In the genomic region with DNA sequence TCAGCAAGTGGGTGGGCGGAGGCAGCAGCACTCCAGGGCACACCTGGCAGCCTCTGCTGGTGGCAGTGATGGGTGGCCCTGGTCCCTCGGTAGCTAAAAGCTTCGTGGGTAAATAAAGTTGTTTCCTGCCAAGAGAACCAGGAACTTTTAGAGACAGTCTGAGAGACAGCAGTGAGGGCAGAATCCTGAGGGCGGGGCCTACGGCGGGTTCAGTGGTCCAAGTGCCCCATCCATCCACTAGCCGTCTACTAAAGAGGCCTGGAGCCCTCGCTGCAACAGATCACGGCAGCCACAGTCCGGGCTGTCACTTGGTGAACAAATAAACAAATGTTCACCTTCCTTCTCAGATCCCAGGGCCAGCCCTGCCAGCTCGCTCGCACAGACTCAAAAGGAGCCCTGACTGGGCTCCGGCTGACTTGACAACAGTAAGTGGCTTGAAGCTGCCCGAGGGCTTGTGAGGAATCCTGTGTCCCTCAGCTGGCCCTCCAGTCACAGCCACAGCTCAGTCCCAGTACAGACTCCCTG, we compare ENCODE assay signal across 8 mouse cellular contexts. TPM values are rescaled to one million over a fixed set of nuclear protein-coding genes. Genes with fewer than 3 reads are reported as not detected.
DNase-seq lines count a peak whose midpoint lies in the region; ATAC-seq lines count a peak whose summit lies in the region.

No protein-coding gene starts in this region.

- H3K4me3 ChIP-seq in intestine, embryonic 16.5 days (ENCODE audit: low read length) = no peak overlapping the region
- H3K4me3 ChIP-seq in midbrain, embryonic 12.5 days = peak overlapping the region; percentile 33

- peaks cover 77% of the 10 kb centered on the region for H3K4me1 ChIP-seq in intestine, embryonic 16.5 days (ENCODE audit: control insufficient read depth, insufficient read depth, low read length)
- H3K4me1 ChIP-seq in midbrain, embryonic 12.5 days = peaks cover 88% of the 10 kb centered on the region

- peaks cover 7% of the 10 kb centered on the region; the same call in 1 of the 2 replicates for H3K36me3 ChIP-seq in intestine, embryonic 16.5 days (ENCODE audit: control insufficient read depth, insufficient read depth, low read length)
- peaks cover 9% of the 10 kb centered on the region; the same call in 1 of the 2 replicates for H3K36me3 ChIP-seq in midbrain, embryonic 12.5 days

- 26% methylated on average over 14 of the region's 14 CpGs for WGBS in intestine, embryonic 16.5 days
- 6% methylated on average over 14 of the region's 14 CpGs for WGBS in midbrain, embryonic 12.5 days

- H3K27me3 ChIP-seq in intestine, embryonic 16.5 days (replicated peaks; ENCODE audit: control insufficient read depth, insufficient read depth, low read length) = no peaks in the 10 kb centered on the region
- H3K27me3 ChIP-seq in midbrain, embryonic 12.5 days = no peaks in the 10 kb centered on the region

- H3K27ac ChIP-seq in intestine, embryonic 16.5 days (ENCODE audit: low read length) = peak overlapping the region; percentile 84
- H3K27ac ChIP-seq in midbrain, embryonic 12.5 days (replicated peaks) = peak overlapping the region; percentile 99

- peak overlapping the region; percentile 34 for H3K4me2 ChIP-seq in intestine, embryonic 16.5 days (ENCODE audit: low read depth, low read length)
- peak overlapping the region; percentile 95 for H3K4me2 ChIP-seq in midbrain, embryonic 12.5 days (replicated peaks)

- no peak for ATAC-seq in CD4-positive, CD25-positive, alpha-beta regulatory T cell, adult 4 months
- no peak for ATAC-seq in intestine, embryonic 16.5 days
- peak; percentile 14 for ATAC-seq in midbrain, embryonic 12.5 days (ENCODE audit: low FRiP score, low read depth)

- DNase-seq in CD4-positive, CD25-positive, alpha-beta regulatory T cell, adult 2 months (ENCODE audit: low read depth, low spot score) = peak; percentile 67
- peak; percentile 38 for DNase-seq in right cerebral cortex, postnatal 4 days
- DNase-seq in right cerebral cortex, postnatal 25 days = no peak
- peak; percentile 73 for DNase-seq in thymus, postnatal 4 days
- DNase-seq in ovary, adult 18-20 months (ENCODE audit: low spot score) = no peak

- H3K9ac ChIP-seq in intestine, embryonic 16.5 days (ENCODE audit: low read depth, low read length) = peak overlapping the region; percentile 57
- H3K9ac ChIP-seq in midbrain, embryonic 12.5 days (replicated peaks) = peak overlapping the region; percentile 68

- H3K9me3 ChIP-seq in intestine, embryonic 16.5 days (ENCODE audit: control insufficient read depth, low read length) = no peaks in the 10 kb centered on the region
- H3K9me3 ChIP-seq in midbrain, embryonic 12.5 days = no peaks in the 10 kb centered on the region

RNA-seq across cellular contexts. Expression of gene Gnai2, which starts 5.2 kb away (rescaled TPM):
- 100 to 1,000 TPM; 120 to 139 TPM for polyA plus RNA-seq in CD4-positive, CD25-positive, alpha-beta regulatory T cell, adult 4 months (2017; shearing (Covaris generic))
- polyA plus RNA-seq in intestine, embryonic 16.5 days (2015; fragmentation: Nextera tagmentation; extraction: Ambion mirVana) = 301 and 311 TPM in 2 replicates
- polyA plus RNA-seq in midbrain, embryonic 12.5 days (2016; fragmentation: Nextera tagmentation; extraction: Ambion mirVana) = 635 and 641 TPM in 2 replicates

RNA-seq across cellular contexts. Expression of gene Sema3b, which starts 20.9 kb away (rescaled TPM):
- polyA plus RNA-seq in CD4-positive, CD25-positive, alpha-beta regulatory T cell, adult 4 months (2017; shearing (Covaris generic)) = not detected
- 50.4 and 54.9 TPM in 2 replicates for polyA plus RNA-seq in intestine, embryonic 16.5 days (2015; fragmentation: Nextera tagmentation; extraction: Ambion mirVana)
- polyA plus RNA-seq in midbrain, embryonic 12.5 days (2016; fragmentation: Nextera tagmentation; extraction: Ambion mirVana) = 3.2 TPM in 2 replicates

RNA-seq across cellular contexts. Expression of gene Slc38a3, which starts 39.4 kb away (rescaled TPM):
- polyA plus RNA-seq in CD4-positive, CD25-positive, alpha-beta regulatory T cell, adult 4 months (2017; shearing (Covaris generic)) = not detected
- 10.1 TPM in 2 replicates for polyA plus RNA-seq in intestine, embryonic 16.5 days (2015; fragmentation: Nextera tagmentation; extraction: Ambion mirVana)
- polyA plus RNA-seq in midbrain, embryonic 12.5 days (2016; fragmentation: Nextera tagmentation; extraction: Ambion mirVana) = 13.9 and 14.8 TPM in 2 replicates

RNA-seq across cellular contexts. Expression of gene Ifrd2, which starts 42.5 kb away (rescaled TPM):
- polyA plus RNA-seq in CD4-positive, CD25-positive, alpha-beta regulatory T cell, adult 4 months (2017; shearing (Covaris generic)) = 10 to 100 TPM; 30.1 to 36.2 TPM
- polyA plus RNA-seq in intestine, embryonic 16.5 days (2015; fragmentation: Nextera tagmentation; extraction: Ambion mirVana) = 79.0 and 89.6 TPM in 2 replicates
- 20.1 and 21.1 TPM in 2 replicates for polyA plus RNA-seq in midbrain, embryonic 12.5 days (2016; fragmentation: Nextera tagmentation; extraction: Ambion mirVana)

RNA-seq across cellular contexts. Expression of gene Hyal3, which starts 49.3 kb away (rescaled TPM):
- 1 to 10 TPM in 1 of 2 experiments, under 1 TPM in 1; 0.90 to 1.4 TPM for polyA plus RNA-seq in CD4-positive, CD25-positive, alpha-beta regulatory T cell, adult 4 months (2017; shearing (Covaris generic))
- 0.66 and 0.68 TPM in 2 replicates for polyA plus RNA-seq in intestine, embryonic 16.5 days (2015; fragmentation: Nextera tagmentation; extraction: Ambion mirVana)
- 0.41 and 1.1 TPM in 2 replicates for polyA plus RNA-seq in midbrain, embryonic 12.5 days (2016; fragmentation: Nextera tagmentation; extraction: Ambion mirVana)

Comparison
In these comparisons a context has a peak if more than half of its experiments do, and no peak if none do; other contexts are left out.
1. DNase-seq: peak in CD4-positive, CD25-positive, alpha-beta regulatory T cell, adult 2 months (single experiment), right cerebral cortex, postnatal 4 days (single experiment) and thymus, postnatal 4 days (single experiment); none in right cerebral cortex, postnatal 25 days (single experiment) and ovary, adult 18-20 months (single experiment).
2. RNA of gene Sema3b, which starts 20.9 kb away (polyA plus RNA-seq): 50.4 to 54.9 TPM in intestine, embryonic 16.5 days; 3.2 TPM in midbrain, embryonic 12.5 days and not detected in CD4-positive, CD25-positive, alpha-beta regulatory T cell, adult 4 months; every median in the first group is over 10 times any median in the second.
3. RNA of gene Slc38a3, which starts 39.4 kb away (polyA plus RNA-seq): 13.9 to 14.8 TPM in midbrain, embryonic 12.5 days and 10.1 TPM in intestine, embryonic 16.5 days; not detected in CD4-positive, CD25-positive, alpha-beta regulatory T cell, adult 4 months; every median in the first group is over 10 times any median in the second.